Mouse (Mus musculus) G1E (cell line): Measurements from ENCODE around the gene Fancc.

Experiments used
- CTCF ChIP-seq: IDR thresholded peaks from 2 replicates; pipeline ENCODE4 v1.5.1; 2012; ENCODE audit warnings: low read depth, low read length, inconsistent platforms, mixed read lengths
- GATA1 ChIP-seq: IDR thresholded peaks from 2 replicates; pipeline ENCODE4 v1.6.1; 2012; ENCODE audit warnings: borderline replicate concordance, low read length, inconsistent platforms, mixed read lengths
- TAL1 ChIP-seq: conservative IDR thresholded peaks from 2 replicates; pipeline ENCODE4 v1.6.1; 2012; ENCODE audit warnings: low read depth, low read length, inconsistent platforms, mixed read lengths

GRCm38 (mm10) chr13:63286483-63287102, 210.5 kb downstream of the Fancc start:
- TF ChIP-seq TAL1, result no peak
- TF ChIP-seq GATA1, result no peak
- no peak for TF ChIP-seq CTCF
